Mouse (Mus musculus) bone marrow, adult 2 months (tissue): ENCODE measurements around the gene Sohlh2. TPM values are rescaled to one million over a fixed set of nuclear protein-coding genes. Genes with fewer than 3 reads are reported as not detected.
"Not testable (repeated sequence)": the region's sequence is repeated elsewhere in the genome, so short reads cannot be mapped to it uniquely, and the experiment has no call there.

ENCODE experiments used
- H3K27ac ChIP-seq: fragments of 200-500 bp; 2 replicates; pipeline ENCODE4 v1.5.1; 2012; ENCODE audit warnings: low read depth, mild to moderate bottlenecking, control low read depth, inconsistent platforms, low read length; ENCODE audit not compliant: control insufficient read depth, poor library complexity, insufficient read depth
- H3K4me1 ChIP-seq: fragments of 200-500 bp; 2 replicates; pipeline ENCODE4 v1.6.1; 2011; ENCODE audit warnings: low read length; ENCODE audit not compliant: control insufficient read depth, insufficient read depth
- H3K4me3 ChIP-seq: fragments of 200-500 bp; replicated peaks from 2 replicates; pipeline ENCODE3; 2011; ENCODE audit warnings: mild to moderate bottlenecking, low read depth, low read length, control low read depth; ENCODE audit not compliant: control insufficient read depth
- CTCF ChIP-seq: fragments of 200-500 bp; IDR thresholded peaks from 2 replicates; pipeline ENCODE4 v1.5.1; 2011; ENCODE audit warnings: low read length, control low read depth; ENCODE audit not compliant: control insufficient read depth, insufficient read depth
- POLR2A ChIP-seq: fragments of 200-500 bp; IDR thresholded peaks from 2 replicates; pipeline ENCODE4 v1.6.1; 2011; ENCODE audit warnings: low read depth, mild to moderate bottlenecking, control low read depth, low read length, borderline replicate concordance; ENCODE audit not compliant: control insufficient read depth
- WGBS: fragments of 180-500 bp; shearing (Covaris S2); methylation state at CpG from one replicate; pipeline ENCODE4 v1.1.7; 2018; 5-methylcytosine and 5-hydroxymethylcytosine counted together
- polyA plus RNA-seq: library from polyadenylated mRNA; stranded (reverse); fragments of >200 nt; gene quantifications from 2 replicates; pipeline ENCODE4 v1.2.4, GENCODE M21; 2011; ENCODE audit warnings: low replicate concordance; ENCODE audit not compliant: missing spikeins, insufficient read depth, insufficient read length

Gene Sohlh2
- polyA plus RNA-seq, 1 experiment, result not detected

GRCm38 (mm10) chr3:55194792-55195191, 13.0 kb downstream of the Sohlh2 start:
- TF ChIP-seq POLR2A, result no peak
- no peak for TF ChIP-seq CTCF
- Histone ChIP-seq H3K4me1 (no peaks in the 10 kb centered on the region), H3K27ac (no peak overlapping the region), H3K4me3 (no peak overlapping the region)
- 74% methylated on average over 8 of the region's 8 CpGs for WGBS

DNA sequence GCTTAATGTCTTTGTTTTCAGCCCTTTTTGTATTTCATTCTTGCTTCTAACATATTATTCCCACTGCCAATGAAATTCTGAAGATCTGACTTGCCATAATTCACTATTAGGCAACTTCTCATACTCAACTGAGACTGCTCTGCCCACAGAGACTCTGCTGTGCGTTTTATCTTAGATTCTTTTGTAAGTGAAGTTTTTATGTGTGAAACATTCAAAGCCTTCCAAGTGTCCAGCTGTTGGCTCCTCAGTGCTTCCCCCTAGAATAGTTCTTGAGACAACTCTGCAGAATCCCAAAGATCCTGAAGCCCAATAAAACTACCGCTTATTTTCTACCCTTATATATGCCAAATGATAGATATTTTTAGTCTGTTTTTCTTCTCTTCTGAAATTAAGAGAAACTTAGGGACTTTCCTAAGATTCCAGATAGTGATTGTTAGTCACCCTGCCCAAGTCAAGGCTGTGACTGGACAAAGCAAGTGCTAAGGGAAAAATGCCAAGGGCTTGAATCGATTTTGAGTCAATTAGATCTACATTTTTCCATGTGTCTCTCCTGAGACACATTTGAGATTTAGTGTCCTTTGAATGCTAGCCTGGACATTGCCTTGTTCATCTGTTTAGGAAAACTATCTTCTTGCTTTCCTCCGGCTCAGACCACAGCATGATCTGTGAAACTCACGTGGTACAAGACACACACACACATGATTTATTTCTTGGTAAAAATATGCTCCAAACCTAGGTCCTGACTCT, 13.9 kb downstream of the Sohlh2 start:
- Histone ChIP-seq H3K27ac (no peak overlapping the region), H3K4me1 (no peaks in the 10 kb centered on the region), H3K4me3 (no peak overlapping the region)
- TF ChIP-seq POLR2A, result no peak
- TF ChIP-seq CTCF, result no peak
- WGBS, result 74% methylated on average over 5 of the region's 5 CpGs

GRCm38 (mm10) chr3:55196328-55196710, 14.5 kb downstream of the Sohlh2 start:
- Histone ChIP-seq H3K4me3 (no peak overlapping the region), H3K4me1 (no peaks in the 10 kb centered on the region), H3K27ac (no peak overlapping the region)
- TF ChIP-seq CTCF (no peak), POLR2A (no peak)
- 83% methylated on average over 2 of the region's 2 CpGs for WGBS

DNA sequence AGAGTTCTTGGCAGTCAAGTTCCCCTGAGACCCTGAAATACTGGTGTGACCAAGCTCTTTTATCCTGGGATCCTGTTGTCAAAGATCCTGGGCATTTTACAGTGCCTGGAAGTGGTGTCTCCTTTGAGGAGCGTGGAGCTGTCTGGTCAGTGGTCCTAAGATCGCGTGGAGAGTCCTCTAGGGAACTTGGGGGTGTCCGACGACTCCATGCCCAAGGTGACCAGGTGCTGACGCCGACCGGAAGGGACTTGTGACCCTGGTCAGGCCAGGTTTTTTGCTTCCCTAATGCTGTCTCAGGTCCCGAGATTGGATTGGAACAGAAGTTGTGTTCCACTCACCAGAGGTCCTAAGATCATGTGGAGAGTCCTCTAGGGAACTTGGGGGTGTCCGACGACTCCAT, 21.8 kb downstream of the Sohlh2 start:
- not testable (repeated sequence) for H3K4me3 ChIP-seq, H3K27ac ChIP-seq, H3K4me1 ChIP-seq
- whole genome bisulfite sequencing, result 83% methylated on average over 11 of the region's 11 CpGs

- H3K27ac ChIP-seq, result no peak overlapping the region
- 80% methylated on average over 2 of the region's 2 CpGs for WGBS
- TF ChIP-seq CTCF (no peak), POLR2A (no peak)
Measured at GRCm38 (mm10) chr3:55206413-55206812, 24.6 kb downstream of the Sohlh2 start.

DNA sequence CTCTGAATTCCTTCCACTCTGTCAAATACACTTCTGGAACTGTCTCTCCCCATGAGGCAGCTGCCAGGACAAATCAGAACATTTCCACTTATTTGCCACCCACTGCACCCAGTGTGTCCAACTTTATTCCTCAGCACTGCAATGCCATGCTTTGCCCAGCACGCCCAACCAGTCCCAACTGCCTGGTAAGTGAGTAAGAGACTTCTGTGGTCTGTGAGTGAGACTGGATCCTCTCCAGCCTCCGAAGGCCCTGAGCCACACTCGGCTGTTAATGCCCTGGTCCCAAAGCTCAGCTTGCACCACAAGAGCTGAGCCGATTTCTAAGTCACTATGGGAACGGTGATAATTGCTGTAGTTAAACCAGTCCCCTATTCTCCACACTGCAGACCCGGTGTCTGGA, 25.8 kb downstream of the Sohlh2 start:
- TF ChIP-seq CTCF, result no peak
- TF ChIP-seq POLR2A, result no peak
- H3K4me1 ChIP-seq, result no peaks in the 10 kb centered on the region; the same call in 1 of the 2 replicates
- no peak overlapping the region for H3K4me3 ChIP-seq
- no peak overlapping the region for H3K27ac ChIP-seq
- 73% methylated on average over 6 of the region's 6 CpGs for WGBS

More at GRCm38 (mm10) chr3:55206413-55206812, 24.6 kb downstream of the Sohlh2 start:
- Histone ChIP-seq H3K4me1 (no peaks in the 10 kb centered on the region; the same call in 1 of the 2 replicates), H3K4me3 (no peak overlapping the region)

GRCm38 (mm10) chr3:55212254-55212653, 30.4 kb downstream of the Sohlh2 start:
- Histone ChIP-seq H3K4me1 (no peaks in the 10 kb centered on the region; the same call in 1 of the 2 replicates), H3K4me3 (no peak overlapping the region), H3K27ac (no peak overlapping the region)
- 25% methylated on average over 2 of the region's 2 CpGs for WGBS
- TF ChIP-seq CTCF (no peak), POLR2A (no peak)

DNA sequence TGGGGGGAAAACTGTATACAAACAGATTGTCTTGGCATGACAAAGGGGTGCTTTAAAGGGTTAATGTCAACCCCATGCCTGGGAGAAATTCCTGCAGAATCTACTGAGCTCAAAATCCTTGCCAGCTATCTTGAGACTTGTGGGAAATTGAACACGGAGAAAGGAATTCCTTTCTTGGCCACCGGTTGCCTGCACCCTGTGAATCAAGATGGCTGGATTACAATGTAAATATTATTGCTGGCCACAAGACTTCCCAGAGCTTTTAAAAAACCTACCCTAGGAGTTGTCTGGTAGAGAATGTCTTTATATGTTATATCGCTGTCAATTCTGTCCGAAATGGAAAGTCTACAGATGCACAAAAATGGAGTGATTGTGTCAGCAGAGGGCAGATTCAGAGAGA, 32.0 kb downstream of the Sohlh2 start:
- Histone ChIP-seq H3K4me3 (no peak overlapping the region), H3K4me1 (no peaks in the 10 kb centered on the region; the same call in 1 of the 2 replicates), H3K27ac (no peak overlapping the region)
- 79% methylated on average over 4 of the region's 4 CpGs for WGBS
- TF ChIP-seq CTCF (no peak), POLR2A (no peak)

DNA sequence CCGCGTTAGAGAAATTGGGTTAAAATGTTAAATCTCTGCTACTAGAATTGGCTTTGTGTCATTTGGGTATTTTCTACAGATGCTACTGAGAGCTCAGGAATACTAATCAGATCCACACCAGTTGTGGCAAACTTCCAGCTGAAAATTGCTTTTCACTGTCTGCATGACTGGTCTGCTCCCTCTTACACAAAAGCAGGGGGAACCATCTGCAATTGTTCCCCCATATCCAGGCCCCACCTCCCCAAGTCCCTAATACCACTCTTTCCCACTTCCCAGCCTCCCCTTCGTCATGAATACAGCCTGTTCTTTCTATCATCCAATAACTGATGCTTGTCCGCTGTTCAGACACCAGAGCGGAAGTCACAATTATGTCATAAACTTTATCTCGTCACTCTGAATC, 32.6 kb downstream of the Sohlh2 start:
- Histone ChIP-seq H3K4me1 (no peaks in the 10 kb centered on the region), H3K27ac (no peak overlapping the region), H3K4me3 (no peak overlapping the region)
- 74% methylated on average over 6 of the region's 6 CpGs for WGBS
- TF ChIP-seq CTCF (no peak), POLR2A (no peak)

DNA sequence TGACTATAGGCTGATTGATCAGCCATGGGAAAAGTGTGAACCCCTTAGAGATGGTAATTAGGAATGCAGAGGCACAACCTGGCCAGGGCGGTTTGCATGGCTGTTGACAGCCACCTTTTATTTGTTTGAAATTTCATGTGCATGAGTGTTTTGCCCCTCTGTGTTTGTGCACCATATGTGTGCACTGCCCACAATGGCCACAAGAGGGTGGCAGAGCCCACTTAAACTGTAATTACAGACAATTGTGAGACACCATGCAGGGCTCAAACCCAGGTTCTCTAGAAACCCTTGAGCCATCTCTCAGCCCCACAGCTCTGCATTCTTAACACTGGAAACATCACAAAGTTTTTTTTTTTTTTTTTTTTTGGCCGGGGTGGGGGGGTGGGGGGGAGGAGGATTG, 40.7 kb downstream of the Sohlh2 start:
- WGBS, result 73% methylated on average over 2 of the region's 2 CpGs
- Histone ChIP-seq H3K27ac (no peak overlapping the region), H3K4me1 (no peaks in the 10 kb centered on the region), H3K4me3 (no peak overlapping the region)
- no peak for TF ChIP-seq POLR2A
- TF ChIP-seq CTCF, result no peak
